Mouse (Mus musculus) MEL (cell line): ENCODE measurements around the gene Trpm3. TPM values are rescaled to one million over a fixed set of nuclear protein-coding genes. Genes with fewer than 3 reads are reported as not detected.

Source experiments
- DNase-seq: peaks from one replicate; pipeline ENCODE4 v3.0.0; 2011; ENCODE audit warnings: low read depth, low spot score
- H3K27ac ChIP-seq: 2 replicates; pipeline ENCODE4 v1.5.1; 2012; ENCODE audit warnings: low read depth, mild to moderate bottlenecking, control low read depth, low read length, moderate library complexity; ENCODE audit not compliant: control insufficient read depth
- H3K27me3 ChIP-seq, 2 experiments: fragments of 150-350 bp in 1 of 2; sonication (generic) in 1 of 2; 2 replicates each; pipeline ENCODE4 v1.6.1; 2012; ENCODE audit warnings: low read length in 2 of 2, mild to moderate bottlenecking in 2 of 2, improper control_type of control experiment in 1 of 2, moderate library complexity in 1 of 2; ENCODE audit not compliant: insufficient read depth in 2 of 2, control insufficient read depth in 1 of 2
- H3K36me3 ChIP-seq, 2 experiments: 2 replicates each; pipeline ENCODE4 v1.6.1; 2012 to 2014; ENCODE audit warnings: low read length in 2 of 2, improper control_type of control experiment in 1 of 2, inconsistent platforms in 1 of 2, mild to moderate bottlenecking in 1 of 2; ENCODE audit not compliant: insufficient read depth in 2 of 2, control insufficient read depth in 1 of 2
- H3K4me1 ChIP-seq, 2 experiments: fragments of 150-350 bp in 1 of 2; sonication (generic) in 1 of 2; 2 replicates each; pipeline ENCODE4 v1.6.1; 2012; ENCODE audit warnings: low read length in 2 of 2, improper control_type of control experiment in 1 of 2, mild to moderate bottlenecking in 1 of 2; ENCODE audit not compliant: insufficient read depth in 2 of 2, control insufficient read depth in 1 of 2
- H3K4me3 ChIP-seq, 2 experiments: fragments of 150-350 bp in 1 of 2; sonication (generic) in 1 of 2; 2 replicates each; pipeline ENCODE4 v1.5.1; 2012; ENCODE audit warnings: low read depth in 2 of 2, low read length in 2 of 2, mild to moderate bottlenecking in 2 of 2, moderate library complexity in 2 of 2, control low read depth in 1 of 2, improper control_type of control experiment in 1 of 2; ENCODE audit not compliant: control insufficient read depth in 1 of 2, insufficient read depth in 1 of 2
- H3K79me2 ChIP-seq: 2 replicates; pipeline ENCODE4 v1.6.1; 2012; ENCODE audit warnings: mild to moderate bottlenecking, low read length, moderate library complexity; ENCODE audit not compliant: control insufficient read depth, poor library complexity, insufficient read depth
- H3K9ac ChIP-seq: 2 replicates; pipeline ENCODE4 v1.6.1; 2012; ENCODE audit warnings: low read depth, mild to moderate bottlenecking, control low read depth, low read length, moderate library complexity; ENCODE audit not compliant: control insufficient read depth, poor library complexity, severe bottlenecking
- H3K9me3 ChIP-seq: fragments of 150-350 bp; sonication (generic); replicated peaks from 2 replicates; pipeline ENCODE4 v1.6.1; 2012; ENCODE audit warnings: mild to moderate bottlenecking, low read length, improper control_type of control experiment, moderate library complexity; ENCODE audit not compliant: insufficient read depth
- BHLHE40 ChIP-seq: IDR thresholded peaks from 2 replicates; pipeline ENCODE4 v1.6.1; 2012; ENCODE audit warnings: low read depth, mild to moderate bottlenecking, inconsistent platforms, low read length, improper control_type of control experiment, borderline replicate concordance
- CHD1 ChIP-seq: IDR thresholded peaks from 2 replicates; pipeline ENCODE4 v1.6.1; 2012; ENCODE audit warnings: low read depth, mild to moderate bottlenecking, inconsistent platforms, low read length, improper control_type of control experiment
- CHD2 ChIP-seq: IDR thresholded peaks from 2 replicates; pipeline ENCODE4 v1.6.1; 2011; ENCODE audit warnings: low read length, improper control_type of control experiment
- CTCF ChIP-seq, 3 experiments: IDR thresholded peaks in 2 of 3; conservative IDR thresholded peaks in 1 of 3; 2 replicates each; pipeline ENCODE4 v1.5.1; 2011 to 2012; ENCODE audit warnings: low read length in 3 of 3, low read depth in 2 of 3, mild to moderate bottlenecking in 2 of 3, improper control_type of control experiment in 1 of 3, inconsistent platforms in 1 of 3, mixed read lengths in 1 of 3, moderate library complexity in 1 of 3; ENCODE audit not compliant: control insufficient read depth in 1 of 3, insufficient read depth in 1 of 3, poor library complexity in 1 of 3, severe bottlenecking in 1 of 3
- ELF1 ChIP-seq: IDR thresholded peaks from 2 replicates; pipeline ENCODE4 v1.6.1; 2014; ENCODE audit warnings: low read depth, mild to moderate bottlenecking, inconsistent platforms, low read length, improper control_type of control experiment, moderate library complexity
- ETS1 ChIP-seq: IDR thresholded peaks from 2 replicates; pipeline ENCODE4 v1.6.1; 2012; ENCODE audit warnings: low read depth, mild to moderate bottlenecking, inconsistent platforms, low read length, improper control_type of control experiment, moderate library complexity
- HCFC1 ChIP-seq: IDR thresholded peaks from 2 replicates; pipeline ENCODE4 v1.6.1; 2012; ENCODE audit warnings: low read depth, mild to moderate bottlenecking, inconsistent platforms, low read length, improper control_type of control experiment, moderate library complexity
- JUND ChIP-seq: IDR thresholded peaks from 2 replicates; pipeline ENCODE4 v1.6.1; 2011; ENCODE audit warnings: low read depth, mild to moderate bottlenecking, improper control_type of control experiment, low read length
- MAFK ChIP-seq: IDR thresholded peaks from 2 replicates; pipeline ENCODE4 v1.6.1; 2011; ENCODE audit warnings: low read depth, mild to moderate bottlenecking, low read length, improper control_type of control experiment, borderline replicate concordance
- MAX ChIP-seq: IDR thresholded peaks from 2 replicates; pipeline ENCODE4 v1.6.1; 2011; ENCODE audit warnings: low read length, improper control_type of control experiment
- MAZ ChIP-seq: IDR thresholded peaks from 2 replicates; pipeline ENCODE4 v1.6.1; 2012; ENCODE audit warnings: low read depth, mild to moderate bottlenecking, inconsistent platforms, low read length, improper control_type of control experiment
- MXI1 ChIP-seq: IDR thresholded peaks from 2 replicates; pipeline ENCODE4 v1.6.1; 2011; ENCODE audit warnings: mild to moderate bottlenecking, low read depth, low read length, improper control_type of control experiment
- MYC ChIP-seq: IDR thresholded peaks from 2 replicates; pipeline ENCODE4 v1.6.1; 2011; ENCODE audit warnings: low read depth, mild to moderate bottlenecking, low read length, improper control_type of control experiment, moderate library complexity
- NELFE ChIP-seq: IDR thresholded peaks from 2 replicates; pipeline ENCODE4 v1.6.1; 2011; ENCODE audit warnings: low read depth, low read length, improper control_type of control experiment
- NRF1 ChIP-seq: IDR thresholded peaks from 2 replicates; pipeline ENCODE4 v1.6.1; 2014; ENCODE audit warnings: low read depth, mild to moderate bottlenecking, inconsistent platforms, low read length, improper control_type of control experiment, moderate library complexity; ENCODE audit not compliant: poor library complexity, insufficient read depth, severe bottlenecking
- POLR2AphosphoS2 ChIP-seq: IDR thresholded peaks from 2 replicates; pipeline ENCODE4 v1.6.1; 2011; ENCODE audit warnings: low read length, improper control_type of control experiment
- RAD21 ChIP-seq: IDR thresholded peaks from 2 replicates; pipeline ENCODE4 v1.6.1; 2011; ENCODE audit warnings: mild to moderate bottlenecking, low read depth, low read length, improper control_type of control experiment
- RCOR1 ChIP-seq: IDR thresholded peaks from 2 replicates; pipeline ENCODE4 v1.6.1; 2012; ENCODE audit warnings: low read depth, mild to moderate bottlenecking, inconsistent platforms, low read length, improper control_type of control experiment
- SIN3A ChIP-seq: IDR thresholded peaks from 2 replicates; pipeline ENCODE4 v1.6.1; 2012; ENCODE audit warnings: low read length, improper control_type of control experiment, inconsistent platforms
- TAL1 ChIP-seq: IDR thresholded peaks from 2 replicates; pipeline ENCODE4 v1.6.1; 2012; ENCODE audit warnings: mild to moderate bottlenecking, inconsistent platforms, low read length, moderate library complexity, mixed read lengths
- TCF12 ChIP-seq: IDR thresholded peaks from 2 replicates; pipeline ENCODE4 v1.6.1; 2014; ENCODE audit warnings: low read depth, mild to moderate bottlenecking, inconsistent platforms, low read length, improper control_type of control experiment, moderate library complexity
- USF2 ChIP-seq, 2 experiments: IDR thresholded peaks; 2 replicates each; pipeline ENCODE4 v1.6.1; 2011 to 2012; ENCODE audit warnings: improper control_type of control experiment in 2 of 2, low read length in 2 of 2, borderline replicate concordance in 1 of 2, inconsistent platforms in 1 of 2, low read depth in 1 of 2, mild to moderate bottlenecking in 1 of 2; ENCODE audit not compliant: insufficient read depth in 1 of 2
- ZC3H11A ChIP-seq: IDR thresholded peaks from 2 replicates; pipeline ENCODE4 v1.6.1; 2012; ENCODE audit warnings: low read depth, mild to moderate bottlenecking, inconsistent platforms, low read length, improper control_type of control experiment
- ZMIZ1 ChIP-seq: IDR thresholded peaks from 2 replicates; pipeline ENCODE4 v1.6.1; 2012; ENCODE audit warnings: low read depth, mild to moderate bottlenecking, inconsistent platforms, low read length, improper control_type of control experiment, moderate library complexity
- ZNF384 ChIP-seq: IDR thresholded peaks from 2 replicates; pipeline ENCODE4 v1.6.1; 2012; ENCODE audit warnings: low read depth, mild to moderate bottlenecking, inconsistent platforms, low read length, improper control_type of control experiment
- polyA plus RNA-seq, 2 experiments: library from polyadenylated mRNA; stranded (reverse) in 1 of 2; unstranded in 1 of 2; fragments of >175 nt in 1 of 2; fragments of >200 nt in 1 of 2; gene quantifications; 2 replicates each; pipeline versions ENCODE4 v1.2.1 to v1.2.4; 2012; ENCODE audit warnings: low replicate concordance in 2 of 2, low read depth in 1 of 2; ENCODE audit not compliant: insufficient read length in 2 of 2, insufficient read depth in 1 of 2, missing spikeins in 1 of 2
- total RNA-seq: library from RNA; depleted of rRNA; stranded (reverse); fragments of 300-350 nt; gene quantifications from 2 replicates; pipeline ENCODE4 v1.2.3, GENCODE M21; 2012

Gene Trpm3
- total and polyA plus RNA-seq, 3 experiments: not detected

DNA sequence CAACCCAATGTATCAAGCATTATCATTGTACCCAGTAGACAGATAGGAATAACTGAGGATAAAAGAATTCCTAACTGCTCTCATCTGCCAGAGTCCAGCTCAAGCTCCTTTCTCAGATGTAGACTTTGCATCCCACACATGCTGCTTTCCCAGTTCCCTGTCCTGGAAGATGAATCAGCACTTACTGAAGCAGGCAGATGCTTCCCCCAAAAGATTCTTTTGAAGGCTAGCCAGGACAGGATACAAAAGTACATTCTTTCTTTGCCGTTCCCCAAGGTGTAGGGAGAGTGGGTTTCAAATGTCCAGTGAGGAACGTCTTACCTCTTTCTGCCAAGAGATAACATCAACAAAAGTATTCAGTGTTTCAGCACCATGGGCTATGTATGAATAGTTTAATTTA, 556.6 kb downstream of the Trpm3 start:
- Histone ChIP-seq H3K4me3 (no peak overlapping the region), H3K9ac (no peak overlapping the region), H3K4me1 (no peaks in the 10 kb centered on the region), H3K27me3 (no peaks in the 10 kb centered on the region), H3K9me3 (no peaks in the 10 kb centered on the region), H3K27ac (no peak overlapping the region), H3K79me2 (no peaks in the 10 kb centered on the region), H3K36me3 (no peaks in the 10 kb centered on the region)
- DNase-seq: no peak
- TF ChIP-seq SIN3A: no peak
- TF ChIP-seq TCF12: no peak
- no peak for TF ChIP-seq CTCF (IDR thresholded peaks at IDR 0.05 in 2 of 3, conservative IDR thresholded peaks at IDR 0.05 in 1 of 3; ENCODE audit: control insufficient read depth in 1 of 3, insufficient read depth in 1 of 3, low read depth in 2 of 3, low read length in 3 of 3, poor library complexity in 1 of 3, severe bottlenecking in 1 of 3)
- TF ChIP-seq MAX: no peak
- no peak for TF ChIP-seq JUND
- no peak for TF ChIP-seq BHLHE40
- no peak for TF ChIP-seq RCOR1
- no peak for TF ChIP-seq TAL1
- no peak for TF ChIP-seq CHD2
- TF ChIP-seq ZNF384: no peak
- no peak for TF ChIP-seq NRF1

DNA sequence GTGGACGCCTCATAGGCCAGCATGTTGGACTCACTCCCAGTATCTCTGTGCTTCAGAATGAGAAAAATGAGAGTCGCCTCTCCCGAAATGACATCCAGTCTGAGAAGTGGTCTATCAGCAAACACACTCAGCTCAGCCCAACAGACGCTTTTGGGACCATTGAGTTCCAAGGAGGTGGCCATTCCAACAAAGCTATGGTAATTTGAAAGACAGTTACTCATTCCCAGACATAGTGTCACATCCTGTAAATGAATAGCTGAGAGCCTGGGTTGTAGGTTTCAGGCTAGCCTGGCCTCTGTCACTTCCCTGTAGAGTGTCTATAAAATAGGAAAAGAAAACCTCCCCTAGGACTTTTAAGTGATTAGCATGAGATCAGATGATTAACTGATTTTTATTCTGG, 559.9 kb downstream of the Trpm3 start:
- Histone ChIP-seq H3K79me2 (no peaks in the 10 kb centered on the region), H3K4me1 (no peaks in the 10 kb centered on the region), H3K4me3 (no peak overlapping the region), H3K27ac (no peak overlapping the region), H3K27me3 (no peaks in the 10 kb centered on the region), H3K9ac (no peak overlapping the region), H3K36me3 (no peaks in the 10 kb centered on the region), H3K9me3 (no peaks in the 10 kb centered on the region)
- TF ChIP-seq ZMIZ1: no peak
- no peak for TF ChIP-seq MXI1
- no peak for TF ChIP-seq POLR2AphosphoS2
- TF ChIP-seq CHD1: no peak
- no peak for TF ChIP-seq NELFE
- DNase-seq: no peak

DNA sequence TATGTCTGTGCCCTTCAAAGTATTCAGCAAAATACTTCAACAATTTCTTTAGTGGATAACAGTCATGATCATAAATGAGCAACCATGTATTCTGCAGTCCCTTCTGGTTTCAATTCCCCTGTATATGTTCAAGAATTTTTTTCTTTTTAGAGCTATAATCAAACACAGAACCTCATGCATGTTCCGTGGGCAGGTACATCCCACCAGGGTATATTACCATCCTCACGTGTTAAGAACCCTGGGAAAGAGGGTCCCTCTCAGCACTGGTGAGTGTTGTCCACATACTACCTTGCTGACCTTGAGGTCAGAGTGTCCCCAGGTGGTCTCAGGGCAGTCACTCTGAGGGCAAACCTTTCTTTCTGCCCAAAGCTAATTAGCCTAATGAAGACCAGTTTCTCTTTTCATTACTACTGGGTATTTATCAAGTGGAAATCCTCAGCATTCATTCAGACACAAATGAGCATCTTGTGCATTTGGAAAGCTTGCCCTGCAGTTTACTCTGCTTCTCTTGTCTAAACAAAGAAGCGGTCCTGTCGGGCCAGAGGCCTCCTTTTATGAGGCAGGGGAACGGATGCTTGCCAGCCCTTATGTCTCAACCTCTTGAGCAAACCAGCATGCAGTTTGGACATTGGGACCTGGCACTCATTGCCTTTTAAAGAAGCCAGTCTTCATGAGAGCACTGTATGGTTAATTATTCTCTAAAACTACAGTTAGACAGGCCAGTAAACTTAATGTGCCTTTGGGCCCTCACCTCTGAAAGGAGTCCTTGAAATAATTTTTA, 562.2 kb downstream of the Trpm3 start:
- H3K79me2 ChIP-seq: no peaks in the 10 kb centered on the region
- H3K27ac ChIP-seq: no peak overlapping the region
- no peaks in the 10 kb centered on the region for H3K27me3 ChIP-seq
- no peak overlapping the region for H3K4me3 ChIP-seq
- TF ChIP-seq MYC: no peak
- TF ChIP-seq HCFC1: no peak
- no peak for TF ChIP-seq ELF1
- no peak for TF ChIP-seq MAZ
- TF ChIP-seq ZC3H11A: no peak
- TF ChIP-seq MAX: no peak
- no peak for TF ChIP-seq ETS1
- TF ChIP-seq CHD2: no peak
- TF ChIP-seq USF2 (IDR thresholded peaks at IDR 0.05; ENCODE audit: borderline replicate concordance in 1 of 2, insufficient read depth in 1 of 2, low read depth in 1 of 2, low read length in 2 of 2): no peak
- TF ChIP-seq MAFK: no peak
- no peak for TF ChIP-seq RAD21
- TF ChIP-seq ZNF384: no peak
- no peak for DNase-seq
- no peaks in the 10 kb centered on the region for H3K4me1 ChIP-seq
- H3K9me3 ChIP-seq: no peaks in the 10 kb centered on the region
- no peak overlapping the region for H3K9ac ChIP-seq
- H3K36me3 ChIP-seq: no peaks in the 10 kb centered on the region
